Mouse (Mus musculus) frontal cortex, adult 2 months (tissue): ENCODE results near the gene Trmt10b. TPM values are rescaled to one million over a fixed set of nuclear protein-coding genes. Genes with fewer than 3 reads are reported as not detected.
A peak's percentile ranks its signal among the peaks of the same experiment; 100 is the strongest.

Experiments used
- DNase-seq, 2 experiments: peaks; one replicate each; pipeline ENCODE4 v3.0.0; 2022; ENCODE audit warnings: low spot score in 1 of 2; ENCODE audit errors: extremely low spot score in 1 of 2
- polyA plus RNA-seq: library from polyadenylated mRNA; depleted of rRNA; stranded (reverse); fragments of >200 nt; gene quantifications from 2 replicates; pipeline ENCODE4 v1.2.3, GENCODE M21; 2012; rRNA removed

Trmt10b gene
- polyA plus RNA-seq, 1 experiment = 13.8 TPM

- no peak for DNase-seq
Observed at GRCm38 (mm10) chr4:45341226-45341625, 44.3 kb downstream of the Trmt10b start.

DNA sequence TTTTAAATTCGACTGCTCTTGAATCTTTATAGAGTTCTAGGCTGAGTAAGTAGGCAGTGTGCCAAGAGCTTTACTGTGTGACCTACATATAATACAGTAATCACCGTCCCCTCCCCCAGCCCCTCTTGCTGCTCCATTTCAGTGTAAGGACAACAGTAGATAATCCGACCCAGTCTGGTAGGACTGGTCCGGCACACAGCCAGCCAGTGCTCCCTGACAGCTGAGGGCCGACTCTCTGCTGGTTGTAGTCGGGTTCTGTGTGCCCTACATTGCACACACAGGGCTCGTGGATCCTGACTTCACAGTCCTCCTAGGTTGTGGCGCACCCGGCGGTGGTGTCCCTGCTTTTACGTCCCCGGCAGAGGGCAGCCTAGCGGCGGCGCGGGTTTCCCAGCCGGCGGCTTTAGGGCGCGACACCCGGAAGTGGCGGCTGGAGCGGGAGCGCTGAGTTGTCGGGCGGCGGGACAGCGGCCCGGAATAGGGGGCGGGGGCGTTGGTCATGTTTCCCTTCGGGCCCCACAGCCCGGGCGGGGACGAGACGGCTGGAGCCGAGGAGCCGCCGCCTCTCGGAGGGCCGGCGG lies 44.8 kb downstream of the Trmt10b start, which contains the start of gene Dcaf10:
TSS of gene Dcaf10 (plus strand) at position 433 of the 581 bp plus-strand sequence.
- peak; percentile 69 to 95 for DNase-seq

GRCm38 (mm10) chr4:45342286-45343155 lies 45.6 kb downstream of the Trmt10b start, which contains the start of gene Exosc3:
Exosc3 (minus strand) TSS chr4:45342732.
- DNase-seq = peak in 1 of 2 experiments; percentile 19

GRCm38 (mm10) chr4:45356653-45357052 lies 59.7 kb downstream of the Trmt10b start:
- no peak for DNase-seq

Other genes starting within 250 kb of the Trmt10b start
- 24.2 and 25.5 TPM in 2 replicates for gene Fbxo10, start 212.5 kb upstream of the Trmt10b start, polyA plus RNA-seq
- 114 and 137 TPM in 2 replicates for gene Tomm5, start 189.0 kb upstream of the Trmt10b start, polyA plus RNA-seq
- gene Frmpd1, start 112.3 kb upstream of the Trmt10b start, polyA plus RNA-seq = 6.8 and 7.3 TPM in 2 replicates
- 7.5 and 8.1 TPM in 2 replicates for gene Dcaf10, start 45.0 kb downstream of the Trmt10b start, polyA plus RNA-seq
- gene Exosc3, start 45.6 kb downstream of the Trmt10b start, polyA plus RNA-seq = 20.4 and 20.9 TPM in 2 replicates
- gene Slc25a51, start 111.6 kb downstream of the Trmt10b start, polyA plus RNA-seq = 89.2 and 91.7 TPM in 2 replicates
- gene Shb, start 235.3 kb downstream of the Trmt10b start, polyA plus RNA-seq = 16.0 and 20.0 TPM in 2 replicates